Mouse (Mus musculus) forebrain, embryonic 16.5 days (tissue): Measurements from ENCODE around the gene Rps6. TPM values are rescaled to one million over a fixed set of nuclear protein-coding genes. Genes with fewer than 3 reads are reported as not detected.

Experiments used
- ATAC-seq: fragments of 200-750 bp; cut with Nextera tagmentation; 2 replicates; pipeline ENCODE4 v1.8.0; 2017; ENCODE audit warnings: mild to moderate bottlenecking, moderate library complexity
- H3K27ac ChIP-seq: fragments of 300-500 bp; sonication (generic); 2 replicates; pipeline ENCODE4 v1.5.1; 2014; ENCODE audit warnings: low read length, control low read depth
- H3K27me3 ChIP-seq: fragments of 300-500 bp; sonication (generic); replicated peaks from 2 replicates; pipeline ENCODE4 v1.6.1; 2014; ENCODE audit warnings: low read length; ENCODE audit not compliant: control insufficient read depth, insufficient read depth
- H3K36me3 ChIP-seq: fragments of 300-500 bp; sonication (generic); 2 replicates; pipeline ENCODE4 v1.6.1; 2014; ENCODE audit not compliant: control insufficient read depth, insufficient read depth
- H3K4me1 ChIP-seq: fragments of 300-500 bp; sonication (generic); replicated peaks from 2 replicates; pipeline ENCODE4 v1.6.1; 2014; ENCODE audit warnings: low read length; ENCODE audit not compliant: control insufficient read depth, insufficient read depth
- H3K4me2 ChIP-seq: fragments of 300-500 bp; sonication (generic); 2 replicates; pipeline ENCODE4 v1.6.1; 2014; ENCODE audit warnings: mild to moderate bottlenecking, low read length, control low read depth
- H3K4me3 ChIP-seq: fragments of 300-500 bp; sonication (generic); replicated peaks from 2 replicates; pipeline ENCODE4 v1.5.1; 2014; ENCODE audit warnings: mild to moderate bottlenecking, low read length, control low read depth
- H3K9ac ChIP-seq: fragments of 300-500 bp; sonication (generic); replicated peaks from 2 replicates; pipeline ENCODE4 v1.6.1; 2014; ENCODE audit warnings: low read depth, low read length, control low read depth
- H3K9me3 ChIP-seq: fragments of 300-500 bp; sonication (generic); 2 replicates; pipeline ENCODE4 v1.6.1; 2016; ENCODE audit warnings: low read length; ENCODE audit not compliant: control insufficient read depth
- WGBS: fragments of 180-500 bp; shearing (Covaris S2); extraction: QIAGEN DNeasy Blood & Tissue Kit; methylation state at CpG from one replicate; pipeline ENCODE4 v1.1.7; 2014; 5-methylcytosine and 5-hydroxymethylcytosine counted together
- polyA plus RNA-seq: library from polyadenylated mRNA; unstranded; fragments of >200 nt; fragmentation: Nextera tagmentation; extraction: Ambion mirVana; gene quantifications from 2 replicates; pipeline ENCODE4 v1.2.1, GENCODE M21; 2015

The Rps6 gene
- polyA plus RNA-seq, 1 experiment from 2014 or later: 371 TPM

GRCm38 (mm10) chr4:86884945-86885344, 27.7 kb upstream of the Rps6 start:
- Histone ChIP-seq H3K36me3 (no peaks in the 10 kb centered on the region), H3K4me2 (no peak overlapping the region), H3K27ac (no peak overlapping the region), H3K27me3 (0 out of 2 replicates have a peak, but pooled peaks cover 2% of the 10 kb centered on the region), H3K4me1 (no peaks in the 10 kb centered on the region), H3K9ac (no peak overlapping the region), H3K4me3 (no peak overlapping the region), H3K9me3 (0 out of 2 replicates have a peak, but pooled peaks cover 2% of the 10 kb centered on the region)
- 41% methylated on average over 4 of the region's 4 CpGs for WGBS
- no peak for ATAC-seq

GRCm38 (mm10) chr4:86882413-86882812, 25.2 kb upstream of the Rps6 start:
- Histone ChIP-seq H3K4me2 (no peak overlapping the region), H3K9ac (no peak overlapping the region), H3K27ac (no peak overlapping the region), H3K4me3 (no peak overlapping the region), H3K9me3 (no peaks in the 10 kb centered on the region), H3K36me3 (no peaks in the 10 kb centered on the region), H3K27me3 (0 out of 2 replicates have a peak, but pooled peaks cover 2% of the 10 kb centered on the region), H3K4me1 (no peaks in the 10 kb centered on the region)
- no peak for ATAC-seq
- 71% methylated on average over 2 of the region's 2 CpGs for WGBS

DNA sequence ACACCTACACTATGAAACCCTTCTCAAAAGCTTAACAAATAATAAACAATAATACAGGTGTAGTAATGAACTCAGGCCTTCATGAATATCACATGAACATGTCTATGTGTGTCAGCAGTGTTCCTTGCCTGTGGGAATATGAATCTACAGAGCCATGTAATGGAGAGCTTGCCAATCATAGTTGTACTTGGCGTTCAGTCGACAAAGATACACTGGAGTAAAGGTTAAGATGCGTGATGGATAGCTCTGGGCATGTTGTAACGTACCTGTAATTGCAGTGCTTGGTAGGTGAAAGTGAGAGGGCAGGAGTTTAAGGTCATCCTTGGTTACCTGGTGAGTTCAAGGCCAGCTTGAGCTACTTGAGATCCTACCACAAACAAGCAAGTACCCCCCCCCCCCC, 24.0 kb upstream of the Rps6 start:
- Histone ChIP-seq H3K27me3 (no peaks in the 10 kb centered on the region), H3K4me3 (no peak overlapping the region), H3K9ac (no peak overlapping the region), H3K36me3 (no peaks in the 10 kb centered on the region), H3K4me1 (no peaks in the 10 kb centered on the region), H3K27ac (no peak overlapping the region), H3K4me2 (no peak overlapping the region), H3K9me3 (no peaks in the 10 kb centered on the region)
- no peak for ATAC-seq
- 92% methylated on average over 4 of the region's 4 CpGs for WGBS

- Histone ChIP-seq H3K4me2 (no peak overlapping the region), H3K4me3 (no peak overlapping the region), H3K4me1 (peaks cover 6% of the 10 kb centered on the region), H3K27me3 (0 out of 2 replicates have a peak, but pooled peaks cover 2% of the 10 kb centered on the region), H3K9ac (no peak overlapping the region), H3K9me3 (no peaks in the 10 kb centered on the region), H3K27ac (no peak overlapping the region), H3K36me3 (no peaks in the 10 kb centered on the region)
- no peak for ATAC-seq
- 97% methylated on average over 2 of the region's 2 CpGs for WGBS
Measured at GRCm38 (mm10) chr4:86879477-86879876, 22.3 kb upstream of the Rps6 start.

DNA sequence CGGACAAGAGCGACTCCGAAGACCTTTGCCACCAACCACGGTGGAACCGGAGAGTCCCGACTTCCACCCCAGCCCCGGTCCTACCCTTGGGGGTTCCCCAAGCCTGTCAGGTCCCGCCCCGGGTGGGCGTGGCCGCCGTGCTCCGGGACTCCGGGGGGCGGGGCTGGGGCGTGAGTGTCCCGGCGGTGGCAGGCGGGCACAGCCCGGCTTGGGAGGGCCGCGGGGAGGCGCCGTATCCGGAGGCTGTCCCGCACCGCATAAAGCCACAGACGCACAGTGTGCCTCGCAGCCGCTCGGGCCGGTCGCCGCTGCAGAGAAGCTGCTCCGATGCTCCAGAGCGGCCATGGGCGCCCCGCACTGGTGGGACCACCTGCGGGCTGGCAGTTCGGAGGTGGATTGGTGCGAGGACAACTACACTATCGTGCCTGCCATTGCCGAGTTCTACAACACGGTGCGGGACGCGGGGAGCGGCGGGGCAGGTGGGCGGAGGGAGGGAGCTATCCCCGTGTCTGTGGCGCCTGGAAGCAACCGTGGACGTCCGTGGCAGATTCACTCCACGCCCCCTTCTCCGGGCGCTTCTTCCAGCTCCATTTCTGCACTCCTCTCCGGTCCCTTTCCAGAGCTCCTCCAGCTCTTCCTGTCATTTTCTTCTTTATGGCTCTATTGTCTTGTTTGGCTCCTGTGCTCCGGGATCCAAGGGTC, 17.1 kb upstream of the Rps6 start, which contains the start of gene Acer2:
Gene Acer2, plus strand, starts transcription at position 251 of the 702 bp plus-strand sequence.
- Histone ChIP-seq H3K9ac (peak within 1 kb of the TSS; percentile 71), H3K36me3 (no peaks in the 10 kb centered on the region), H3K4me2 (peak within 1 kb of the TSS; percentile 63), H3K27ac (no peak within 1 kb of the TSS; the same call in 1 of the 2 replicates), H3K4me1 (peaks cover 6% of the 10 kb centered on the region), H3K9me3 (no peaks in the 10 kb centered on the region), H3K4me3 (peak within 1 kb of the TSS; percentile 64), H3K27me3 (0 out of 2 replicates have a peak, but pooled peaks cover 2% of the 10 kb centered on the region)
- ATAC-seq: peak; percentile 94
- WGBS: 0% methylated on average over 59 of the region's 60 CpGs

GRCm38 (mm10) chr4:86873072-86873471, 15.9 kb upstream of the Rps6 start:
- Histone ChIP-seq H3K9me3 (no peaks in the 10 kb centered on the region), H3K36me3 (no peaks in the 10 kb centered on the region), H3K27me3 (0 out of 2 replicates have a peak, but pooled peaks cover 2% of the 10 kb centered on the region), H3K27ac (no peak overlapping the region; the same call in 1 of the 2 replicates), H3K4me1 (peaks cover 6% of the 10 kb centered on the region), H3K9ac (no peak overlapping the region), H3K4me3 (no peak overlapping the region), H3K4me2 (no peak overlapping the region)
- 47% methylated on average over 4 of the region's 4 CpGs for WGBS
- ATAC-seq: peak; percentile 34; the same call in 1 of the 2 replicates

DNA sequence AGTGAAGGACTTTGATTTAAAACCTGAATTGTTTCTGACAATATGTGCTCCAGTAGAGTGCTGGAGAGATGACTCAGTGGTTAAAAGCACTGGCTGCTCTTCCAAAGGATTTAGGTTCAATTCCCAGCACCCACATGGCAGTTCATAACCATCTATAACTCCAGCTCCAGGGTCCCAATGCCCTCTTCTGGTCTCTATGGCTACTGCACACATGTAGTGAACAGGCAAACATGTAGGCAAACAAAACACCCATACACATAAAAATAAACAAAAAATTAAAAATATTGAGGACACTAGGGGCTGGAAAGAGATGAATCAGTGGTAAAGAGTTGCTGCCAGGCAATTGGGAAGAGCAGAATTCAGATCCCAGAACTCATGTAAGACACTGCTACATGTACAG, 14.8 kb upstream of the Rps6 start:
- H3K4me1 ChIP-seq: peaks cover 6% of the 10 kb centered on the region
- no peaks in the 10 kb centered on the region for H3K9me3 ChIP-seq
- H3K4me2 ChIP-seq: no peak overlapping the region
- H3K4me3 ChIP-seq: no peak overlapping the region
- H3K27ac ChIP-seq: no peak overlapping the region
- H3K9ac ChIP-seq: no peak overlapping the region
- no peak for ATAC-seq
- H3K27me3 ChIP-seq: 0 out of 2 replicates have a peak, but pooled peaks cover 2% of the 10 kb centered on the region
- no peaks in the 10 kb centered on the region for H3K36me3 ChIP-seq

- no peak overlapping the region for H3K4me3 ChIP-seq
- 81% methylated on average over 5 of the region's 5 CpGs for WGBS
- H3K9me3 ChIP-seq: no peaks in the 10 kb centered on the region
- no peak for ATAC-seq
- no peak overlapping the region for H3K9ac ChIP-seq
- no peaks in the 10 kb centered on the region for H3K27me3 ChIP-seq
- H3K36me3 ChIP-seq: no peaks in the 10 kb centered on the region
- H3K4me1 ChIP-seq: no peaks in the 10 kb centered on the region
- no peak overlapping the region for H3K4me2 ChIP-seq
- H3K27ac ChIP-seq: no peak overlapping the region
Measured at GRCm38 (mm10) chr4:86864087-86864486, 6.9 kb upstream of the Rps6 start.

GRCm38 (mm10) chr4:86858070-86858440, 843 bp upstream of the Rps6 start:
- 58% methylated on average over 12 of the region's 12 CpGs for WGBS

More at GRCm38 (mm10) chr4:86858070-86858440, 843 bp upstream of the Rps6 start:
- Histone ChIP-seq H3K4me2 (peak overlapping the region; percentile 85), H3K4me3 (peak overlapping the region; percentile 79), H3K9ac (peak overlapping the region; percentile 87), H3K4me1 (peaks cover 15% of the 10 kb centered on the region), H3K27me3 (no peaks in the 10 kb centered on the region), H3K36me3 (peaks cover 18% of the 10 kb centered on the region), H3K9me3 (no peaks in the 10 kb centered on the region), H3K27ac (peak overlapping the region; percentile 97)
- no peak for ATAC-seq
